Mouse (Mus musculus) stomach, embryonic 14.5 days (tissue): ENCODE data around the gene Ank. TPM values are rescaled to one million over a fixed set of nuclear protein-coding genes. Genes with fewer than 3 reads are reported as not detected.

Source experiments
- ATAC-seq: fragments of 200-750 bp; cut with Nextera tagmentation; 2 replicates; pipeline ENCODE4 v1.8.0; 2017; ENCODE audit warnings: low read depth, moderate TSS enrichment; ENCODE audit not compliant: insufficient number of reproducible peaks, insufficient read depth, low FRiP score
- H3K27ac ChIP-seq: fragments of 300-500 bp; sonication (generic); 2 replicates; pipeline ENCODE4 v1.5.1; 2014; ENCODE audit warnings: mild to moderate bottlenecking, low read length, moderate library complexity, mixed read lengths
- H3K27me3 ChIP-seq: fragments of 300-500 bp; sonication (generic); 2 replicates; pipeline ENCODE4 v1.6.1; 2014; ENCODE audit warnings: low read length, control low read depth, mixed read lengths; ENCODE audit not compliant: control insufficient read depth, insufficient read depth
- H3K36me3 ChIP-seq: fragments of 300-500 bp; sonication (generic); 2 replicates; pipeline ENCODE4 v1.6.1; 2014; ENCODE audit warnings: mild to moderate bottlenecking, control low read depth, low read length, moderate library complexity, mixed read lengths; ENCODE audit not compliant: control insufficient read depth, insufficient read depth
- H3K4me1 ChIP-seq: fragments of 300-500 bp; sonication (generic); 2 replicates; pipeline ENCODE4 v1.6.1; 2014; ENCODE audit warnings: low read length, control low read depth, mixed read lengths; ENCODE audit not compliant: control insufficient read depth, insufficient read depth
- H3K4me2 ChIP-seq: fragments of 300-500 bp; sonication (generic); replicated peaks from 2 replicates; pipeline ENCODE4 v1.6.1; 2014; ENCODE audit warnings: low read depth, low read length, control low read depth
- H3K4me3 ChIP-seq: fragments of 300-500 bp; sonication (generic); 2 replicates; pipeline ENCODE4 v1.5.1; 2014; ENCODE audit warnings: low read depth, low read length, control low read depth
- H3K9ac ChIP-seq: fragments of 300-500 bp; sonication (generic); replicated peaks from 2 replicates; pipeline ENCODE4 v1.6.1; 2014; ENCODE audit warnings: low read depth, mild to moderate bottlenecking, control low read depth, low read length, moderate library complexity, mixed read lengths
- H3K9me3 ChIP-seq: fragments of 300-500 bp; sonication (generic); 2 replicates; pipeline ENCODE4 v1.6.1; 2016; ENCODE audit warnings: low read depth, low read length, control low read depth; ENCODE audit not compliant: control insufficient read depth
- WGBS: fragments of 180-500 bp; shearing (Covaris S2); extraction: QIAGEN DNeasy Blood & Tissue Kit; methylation state at CpG from one replicate; pipeline ENCODE4 v1.1.7; 2014; 5-methylcytosine and 5-hydroxymethylcytosine counted together
- polyA plus RNA-seq: library from polyadenylated mRNA; unstranded; fragments of >200 nt; fragmentation: Nextera tagmentation; extraction: Ambion mirVana; gene quantifications from 2 replicates; pipeline ENCODE4 v1.2.1, GENCODE M21; 2014

The Ank gene
- polyA plus RNA-seq, 1 experiment from 2014 or later = 13.7 TPM

DNA sequence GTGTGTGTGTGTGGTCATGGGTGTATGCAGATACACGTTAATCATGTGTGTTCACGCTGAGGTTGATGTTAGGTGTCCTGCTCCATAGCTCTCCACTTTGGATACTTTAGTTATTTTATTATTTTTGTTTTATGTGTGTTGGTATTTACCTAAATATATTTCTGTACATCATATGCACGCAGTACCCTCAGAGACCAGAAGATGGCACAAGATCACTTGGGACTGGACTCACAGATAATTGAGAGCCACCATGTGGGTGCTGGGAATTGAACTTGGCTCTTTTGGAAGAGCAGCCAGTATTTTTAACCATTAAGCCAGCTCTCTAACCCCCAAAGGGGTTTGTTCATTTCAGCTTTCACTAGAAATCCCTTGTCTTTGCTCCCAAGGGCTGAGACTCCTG is 116.0 kb downstream of the Ank start:
- no peak overlapping the region for H3K4me3 ChIP-seq
- no peaks in the 10 kb centered on the region for H3K4me1 ChIP-seq
- no peak overlapping the region for H3K4me2 ChIP-seq
- H3K9ac ChIP-seq = no peak overlapping the region
- no peak for ATAC-seq
- H3K27me3 ChIP-seq = no peaks in the 10 kb centered on the region
- H3K9me3 ChIP-seq = no peaks in the 10 kb centered on the region
- no peaks in the 10 kb centered on the region for H3K36me3 ChIP-seq
- 98% methylated on average over 3 of the region's 3 CpGs for WGBS
- no peak overlapping the region for H3K27ac ChIP-seq

DNA sequence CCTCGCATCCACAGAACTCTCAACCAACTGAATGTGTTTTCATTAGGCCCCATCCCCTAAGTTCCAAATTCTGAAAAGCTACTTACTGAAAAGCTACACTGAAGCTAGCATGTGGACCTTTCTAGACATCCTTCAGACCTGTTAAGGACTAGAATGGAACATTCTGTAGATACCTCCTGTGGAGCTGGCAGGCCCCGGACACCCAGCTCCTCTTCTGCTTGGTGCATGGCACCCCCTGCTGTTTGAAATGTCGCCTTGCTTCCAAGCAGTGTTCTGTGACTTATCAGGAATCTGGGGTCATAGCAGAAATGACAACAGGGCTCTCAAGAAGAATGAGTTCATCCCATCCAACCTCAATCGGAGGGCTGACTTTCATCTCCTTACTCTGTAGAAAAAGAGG is 116.6 kb downstream of the Ank start:
- H3K4me2 ChIP-seq = no peak overlapping the region
- no peak for ATAC-seq
- no peak overlapping the region for H3K27ac ChIP-seq
- H3K27me3 ChIP-seq = no peaks in the 10 kb centered on the region
- H3K4me1 ChIP-seq = no peaks in the 10 kb centered on the region
- WGBS = 72% methylated on average over 4 of the region's 4 CpGs
- no peaks in the 10 kb centered on the region for H3K9me3 ChIP-seq
- no peaks in the 10 kb centered on the region for H3K36me3 ChIP-seq
- H3K9ac ChIP-seq = no peak overlapping the region
- no peak overlapping the region for H3K4me3 ChIP-seq

DNA sequence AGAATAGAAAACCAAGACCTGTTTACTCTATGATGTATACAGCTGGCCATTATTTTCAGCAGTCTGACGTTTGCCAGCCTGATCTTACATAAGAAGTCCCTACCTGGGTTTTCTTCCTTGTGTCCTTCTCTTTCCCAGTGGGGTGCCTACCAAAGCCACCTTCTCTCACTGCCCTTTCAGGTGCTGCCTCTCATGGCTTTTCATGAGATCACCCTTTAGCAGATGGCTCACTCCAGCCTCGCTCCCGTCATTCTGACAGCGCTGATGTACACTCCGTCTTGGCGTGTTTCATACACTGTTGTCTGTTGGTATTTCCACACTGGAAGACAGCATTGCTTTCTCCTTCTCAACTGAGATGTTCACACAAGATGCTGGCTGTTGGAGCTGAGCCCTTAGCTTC is 117.1 kb downstream of the Ank start:
- no peaks in the 10 kb centered on the region for H3K27me3 ChIP-seq
- no peak overlapping the region for H3K4me3 ChIP-seq
- no peak for ATAC-seq
- H3K9ac ChIP-seq = no peak overlapping the region
- WGBS = 84% methylated on average over 6 of the region's 6 CpGs
- H3K27ac ChIP-seq = no peak overlapping the region
- H3K9me3 ChIP-seq = no peaks in the 10 kb centered on the region
- H3K36me3 ChIP-seq = no peaks in the 10 kb centered on the region
- no peaks in the 10 kb centered on the region for H3K4me1 ChIP-seq
- H3K4me2 ChIP-seq = no peak overlapping the region

DNA sequence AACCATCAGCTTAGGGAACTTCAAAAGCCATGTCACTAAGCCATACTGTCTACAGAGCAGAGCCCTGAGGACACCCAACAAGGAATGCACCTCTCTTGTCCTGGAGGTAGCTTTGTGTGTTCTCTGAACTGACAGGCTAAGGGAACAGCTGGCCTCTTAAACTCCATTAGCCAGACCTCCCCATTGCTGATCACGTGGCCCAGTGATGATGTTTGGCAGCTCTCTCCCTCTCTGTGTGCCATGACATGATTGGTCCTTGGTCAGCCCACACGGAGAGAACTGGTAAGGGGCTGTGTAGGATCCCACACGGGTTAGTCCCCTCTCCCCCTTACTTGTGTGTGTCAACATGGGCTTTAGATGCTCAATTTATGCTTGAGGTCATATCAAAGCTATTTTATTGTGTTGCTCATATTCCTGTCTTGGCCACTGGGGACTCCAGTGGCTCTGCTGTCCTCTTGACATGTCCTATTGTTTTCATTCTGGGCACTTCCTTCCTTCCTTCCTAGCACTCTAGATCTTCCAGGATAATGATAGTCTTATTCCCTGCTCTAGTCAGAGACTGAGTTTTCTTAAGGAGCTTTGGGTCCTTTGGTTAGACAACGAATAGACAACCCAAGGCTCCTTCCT is 119.1 kb downstream of the Ank start:
- WGBS = 81% methylated on average over 4 of the region's 4 CpGs
- H3K4me1 ChIP-seq = no peaks in the 10 kb centered on the region
- H3K4me2 ChIP-seq = no peak overlapping the region
- H3K9ac ChIP-seq = no peak overlapping the region
- H3K9me3 ChIP-seq = no peaks in the 10 kb centered on the region
- no peaks in the 10 kb centered on the region; the same call in 1 of the 2 replicates for H3K36me3 ChIP-seq
- H3K27ac ChIP-seq = no peak overlapping the region
- ATAC-seq = no peak
- H3K4me3 ChIP-seq = no peak overlapping the region
- H3K27me3 ChIP-seq = no peaks in the 10 kb centered on the region

DNA sequence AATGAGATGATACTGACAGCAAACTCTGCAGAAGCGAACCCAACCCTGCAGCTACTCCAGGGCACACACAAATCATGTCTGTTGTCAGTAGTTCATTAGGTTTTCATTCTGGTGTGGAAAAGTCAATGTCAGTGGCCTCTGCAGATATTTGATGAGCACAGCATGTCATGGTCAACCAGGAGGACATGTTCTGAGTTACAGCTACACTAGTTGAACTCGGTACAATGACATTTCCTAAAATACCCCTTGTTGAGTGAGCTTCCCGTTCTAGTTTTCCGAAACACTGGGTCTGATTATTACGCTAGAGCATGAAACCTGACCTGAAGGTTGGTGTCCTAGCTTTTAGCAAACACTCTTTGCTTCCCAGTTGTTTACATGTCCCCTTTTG is 119.6 kb downstream of the Ank start:
- Histone ChIP-seq H3K4me3 (no peak overlapping the region), H3K27me3 (no peaks in the 10 kb centered on the region), H3K4me2 (no peak overlapping the region), H3K9me3 (no peaks in the 10 kb centered on the region), H3K9ac (no peak overlapping the region), H3K27ac (no peak overlapping the region), H3K36me3 (no peaks in the 10 kb centered on the region; the same call in 1 of the 2 replicates), H3K4me1 (no peaks in the 10 kb centered on the region)
- 87% methylated on average over 5 of the region's 5 CpGs for WGBS
- no peak for ATAC-seq

DNA sequence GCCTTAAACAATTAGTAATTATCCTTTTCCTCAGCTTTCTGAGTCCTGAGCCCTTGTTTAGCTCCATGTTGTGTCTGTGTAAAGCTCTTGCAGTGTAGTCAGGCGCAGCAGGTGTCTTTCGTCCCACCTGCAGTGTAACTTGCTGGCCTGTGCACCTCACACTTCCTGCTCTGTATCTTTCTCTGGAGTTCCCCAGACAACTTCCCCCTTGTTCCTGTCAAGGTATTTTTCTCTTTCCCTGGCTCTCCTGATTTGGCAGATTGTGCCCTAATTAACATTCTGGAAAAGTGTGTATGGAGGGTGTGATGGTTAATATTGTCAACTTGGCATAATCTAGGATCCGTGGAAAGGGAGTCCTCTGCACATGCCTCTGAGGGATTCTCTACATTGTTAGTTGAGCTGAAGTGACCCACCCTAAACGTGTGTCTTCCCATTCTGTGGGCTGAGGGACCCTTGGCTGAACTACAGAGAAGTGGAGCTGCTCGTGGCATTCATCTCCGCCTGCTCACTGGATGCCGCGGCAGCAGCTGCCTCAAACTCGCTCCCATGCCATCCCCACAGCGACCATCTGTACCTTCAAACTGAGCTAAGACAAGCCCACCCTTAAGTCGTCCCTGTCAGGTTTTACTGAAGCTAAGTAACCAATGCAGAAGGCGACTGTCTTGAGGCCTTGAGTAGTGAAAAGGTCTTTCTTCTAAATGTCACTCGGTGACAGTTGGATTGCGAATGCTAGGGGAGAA is 121.8 kb downstream of the Ank start:
- H3K27ac ChIP-seq = no peak overlapping the region
- H3K4me2 ChIP-seq = no peak overlapping the region
- no peak overlapping the region for H3K4me3 ChIP-seq
- H3K9ac ChIP-seq = no peak overlapping the region
- 74% methylated on average over 14 of the region's 14 CpGs for WGBS
- H3K27me3 ChIP-seq = no peaks in the 10 kb centered on the region
- no peaks in the 10 kb centered on the region for H3K9me3 ChIP-seq
- H3K4me1 ChIP-seq = no peaks in the 10 kb centered on the region
- ATAC-seq = no peak
- peaks cover 7% of the 10 kb centered on the region; the same call in 1 of the 2 replicates for H3K36me3 ChIP-seq

DNA sequence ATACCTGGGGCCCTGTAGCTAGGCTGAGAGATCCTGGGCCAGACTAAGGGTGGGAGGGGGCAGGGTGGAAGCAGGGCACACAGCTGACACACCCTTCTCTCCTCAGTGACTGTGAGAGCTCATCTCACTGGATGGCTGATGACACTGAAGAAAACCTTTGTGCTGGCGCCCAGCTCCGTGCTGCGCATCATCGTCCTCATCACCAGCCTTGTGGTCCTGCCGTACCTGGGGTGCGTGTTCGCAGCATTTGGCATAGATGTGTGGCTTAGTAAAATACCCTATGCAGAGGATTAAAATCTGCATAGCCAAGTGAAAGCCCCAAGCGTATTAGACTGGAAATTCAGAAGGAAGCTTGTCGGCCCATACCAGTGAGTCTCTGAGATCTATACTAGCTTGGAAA is 124.3 kb downstream of the Ank start:
- Histone ChIP-seq H3K4me2 (no peak overlapping the region), H3K9me3 (no peaks in the 10 kb centered on the region), H3K27me3 (no peaks in the 10 kb centered on the region), H3K36me3 (peaks cover 15% of the 10 kb centered on the region; the same call in 1 of the 2 replicates), H3K9ac (no peak overlapping the region), H3K4me3 (no peak overlapping the region), H3K27ac (no peak overlapping the region), H3K4me1 (peaks cover 8% of the 10 kb centered on the region)
- ATAC-seq = no peak
- 96% methylated on average over 9 of the region's 9 CpGs for WGBS

DNA sequence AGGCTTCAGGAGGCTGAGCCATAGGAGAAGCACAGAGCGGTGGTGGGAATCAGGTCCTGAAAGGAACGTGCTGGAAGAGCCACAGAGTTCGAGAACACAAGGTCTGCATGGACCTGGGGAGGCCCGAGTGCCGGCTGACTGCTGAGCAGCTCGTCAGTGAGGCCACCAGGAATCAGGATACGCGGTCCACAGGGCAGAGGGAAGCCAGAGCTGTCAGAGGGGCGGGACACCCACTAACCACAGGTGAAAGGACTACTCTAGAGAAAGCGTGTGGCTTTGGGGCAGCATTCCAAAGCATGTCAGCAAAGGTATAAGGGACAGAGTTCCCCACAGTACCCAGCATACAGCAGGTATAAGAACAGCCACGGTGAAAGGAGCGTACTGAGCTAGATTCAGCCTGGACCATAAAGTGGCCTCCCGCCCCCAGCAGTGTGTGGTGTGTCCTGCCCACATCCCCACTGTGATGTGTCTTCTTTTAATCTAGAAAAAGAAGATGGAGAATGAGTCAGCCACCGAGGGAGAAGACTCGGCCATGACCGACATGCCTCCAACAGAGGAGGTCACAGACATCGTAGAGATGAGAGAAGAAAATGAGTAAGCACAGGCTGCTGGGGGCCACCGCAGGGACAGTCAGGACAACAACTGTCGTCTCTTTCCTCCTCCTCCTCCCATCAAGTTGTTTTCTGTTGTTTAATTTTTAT is 126.3 kb downstream of the Ank start:
- peaks cover 15% of the 10 kb centered on the region; the same call in 1 of the 2 replicates for H3K36me3 ChIP-seq
- 88% methylated on average over 19 of the region's 19 CpGs for WGBS
- H3K27me3 ChIP-seq = no peaks in the 10 kb centered on the region
- no peak overlapping the region for H3K4me2 ChIP-seq
- ATAC-seq = no peak
- H3K9ac ChIP-seq = no peak overlapping the region
- no peaks in the 10 kb centered on the region for H3K9me3 ChIP-seq
- H3K27ac ChIP-seq = no peak overlapping the region
- H3K4me3 ChIP-seq = no peak overlapping the region
- H3K4me1 ChIP-seq = peaks cover 9% of the 10 kb centered on the region
